Mouse (Mus musculus): ENCODE measurements around the gene Cacna2d3. TPM values are rescaled to one million over a fixed set of nuclear protein-coding genes. Genes with fewer than 3 reads are reported as not detected.

Cacna2d3 gene
- total and polyA plus RNA-seq, 3 experiments: not detected

DNA sequence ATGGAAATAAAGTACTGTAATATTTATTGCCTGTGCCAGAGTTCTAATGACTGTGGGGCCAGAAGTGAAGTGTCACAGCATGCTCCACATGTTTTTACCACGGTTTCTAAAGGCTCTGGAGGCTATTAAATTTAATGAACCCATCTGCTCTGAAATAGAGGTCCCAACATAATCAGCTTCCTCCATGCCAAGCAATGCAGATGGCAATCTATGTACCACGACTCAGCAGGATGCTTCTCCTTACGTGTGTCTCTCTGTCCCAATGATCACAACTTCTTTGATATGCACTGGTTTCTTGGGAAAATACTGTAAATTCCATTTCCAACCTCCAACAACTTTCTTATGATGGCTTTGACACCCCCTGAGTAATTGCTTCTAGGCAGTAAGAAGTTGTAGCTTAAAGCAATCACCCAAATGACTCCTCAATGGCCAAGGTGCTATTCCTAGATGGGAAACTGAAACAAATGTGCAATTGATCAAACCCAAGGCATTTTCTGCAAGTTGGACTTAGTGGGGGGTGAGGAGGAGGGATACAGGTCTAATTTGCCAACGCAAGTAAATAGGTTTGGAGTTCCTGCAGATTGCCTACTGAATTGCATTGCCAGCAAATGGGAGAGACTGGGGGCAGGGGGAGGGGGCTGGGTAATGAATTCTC is 557.5 kb downstream of the Cacna2d3 start:
- Histone ChIP-seq H3K36me3 (replicated peaks in 1 of 2; ENCODE audit: control insufficient read depth in 1 of 2, insufficient read depth in 1 of 2, low read length in 1 of 2) (no peaks in the 10 kb centered on the region), H3K9me3 (replicated peaks; ENCODE audit: low read length) (peaks cover 39% of the 10 kb centered on the region), H3K9ac (ENCODE audit: insufficient read depth, low read depth) (no peak overlapping the region), H3K27ac (ENCODE audit: insufficient read depth, low read depth) (no peak overlapping the region), H3K27me3 (replicated peaks) (no peaks in the 10 kb centered on the region), H3K4me1 (ENCODE audit: control insufficient read depth in 1 of 2, insufficient read depth in 2 of 2) (no peaks in the 10 kb centered on the region), H3K4me3 (replicated peaks in 1 of 3; ENCODE audit: low read depth in 2 of 3, low read length in 2 of 3, poor library complexity in 1 of 3) (no peak overlapping the region), H3K4me2 (ENCODE audit: insufficient read depth, low read depth, poor library complexity, severe bottlenecking) (no peak overlapping the region), H3K79me2 (replicated peaks; ENCODE audit: control insufficient read depth, extremely low read depth, insufficient read depth, poor library complexity, severe bottlenecking) (no peaks in the 10 kb centered on the region)
- no peak for DNase-seq (ENCODE audit: extremely low read depth)
- in situ Hi-C loops (cut with MboI; ENCODE audit: low pct_ligation_motif_present, low pct_unique_long_range_greater_than_20kb, low sequenced_read_pairs) (no loop called here), dilution Hi-C loops (cut with MboI; ENCODE audit: extremely low pct_ligation_motif_present, extremely low pct_unique_long_range_greater_than_20kb, low sequenced_read_pairs) (no loop called here)
- TF ChIP-seq RAD21 (IDR thresholded peaks at IDR 0.05; ENCODE audit: low read depth, low read length): no peak
- TF ChIP-seq POLR2A (IDR thresholded peaks at IDR 0.05; ENCODE audit: low read depth, low read length): no peak
- no peak for TF ChIP-seq MAX (IDR thresholded peaks at IDR 0.05; ENCODE audit: low read length)
- TF ChIP-seq UBTF (IDR thresholded peaks at IDR 0.05; ENCODE audit: low read depth, low read length): no peak
- TF ChIP-seq MYC (IDR thresholded peaks at IDR 0.05; ENCODE audit: low read depth, low read length): no peak
- TF ChIP-seq PAX5 (IDR thresholded peaks at IDR 0.05; ENCODE audit: low read length): no peak
- no peak for TF ChIP-seq KAT2A (IDR thresholded peaks at IDR 0.05; ENCODE audit: insufficient replicate concordance, low read length)
- TF ChIP-seq ZKSCAN1 (IDR thresholded peaks at IDR 0.05; ENCODE audit: borderline replicate concordance, low read depth, low read length): no peak
- no peak for TF ChIP-seq CHD1 (IDR thresholded peaks at IDR 0.05; ENCODE audit: low read depth, low read length)
- TF ChIP-seq JUND (conservative IDR thresholded peaks at IDR 0.05; ENCODE audit: low read depth, low read length): no peak
- no peak for TF ChIP-seq GABPA (IDR thresholded peaks at IDR 0.05; ENCODE audit: insufficient replicate concordance, low read depth, low read length)
- TF ChIP-seq TBP (conservative IDR thresholded peaks at IDR 0.05; ENCODE audit: low read depth, low read length): no peak
- TF ChIP-seq HCFC1 (IDR thresholded peaks at IDR 0.05; ENCODE audit: low read depth, low read length): no peak

DNA sequence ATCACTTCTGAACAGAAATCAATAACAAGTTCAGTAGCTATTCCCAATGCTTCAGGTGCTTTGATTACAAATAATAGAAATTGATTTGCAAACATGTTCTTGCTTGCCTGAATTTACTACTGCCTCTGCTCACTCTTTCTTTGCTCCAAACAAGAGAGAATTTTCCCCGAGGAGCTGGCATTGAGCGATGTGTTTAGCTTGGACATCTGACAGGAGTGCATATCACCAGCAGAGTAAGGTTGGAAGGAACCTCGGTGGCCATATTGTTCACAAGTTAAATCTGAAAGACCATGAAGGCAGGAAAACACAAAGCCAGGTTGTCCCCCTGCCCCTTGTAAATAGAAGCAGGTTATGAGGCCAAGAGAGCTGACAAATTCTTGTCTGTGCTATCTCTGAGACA is 561.9 kb downstream of the Cacna2d3 start:
- no peak for TF ChIP-seq ZKSCAN1 (IDR thresholded peaks at IDR 0.05; ENCODE audit: borderline replicate concordance, low read depth, low read length)
- TF ChIP-seq CHD1 (IDR thresholded peaks at IDR 0.05; ENCODE audit: low read depth, low read length): no peak
- no peak for TF ChIP-seq TBP (conservative IDR thresholded peaks at IDR 0.05; ENCODE audit: low read depth, low read length)
- TF ChIP-seq RCOR1 (conservative IDR thresholded peaks at IDR 0.05; ENCODE audit: low read depth, low read length): no peak
- TF ChIP-seq CHD2 (IDR thresholded peaks at IDR 0.05; ENCODE audit: low read length): no peak
- TF ChIP-seq KAT2A (IDR thresholded peaks at IDR 0.05; ENCODE audit: insufficient replicate concordance, low read length): no peak
- TF ChIP-seq USF1 (IDR thresholded peaks at IDR 0.05; ENCODE audit: low read depth, low read length): no peak
- Histone ChIP-seq H3K36me3 (replicated peaks in 1 of 2; ENCODE audit: control insufficient read depth in 1 of 2, insufficient read depth in 1 of 2, low read length in 1 of 2) (no peaks in the 10 kb centered on the region), H3K27ac (ENCODE audit: insufficient read depth, low read depth) (no peak overlapping the region), H3K9me3 (replicated peaks; ENCODE audit: low read length) (peaks cover 32% of the 10 kb centered on the region), H3K27me3 (replicated peaks) (no peaks in the 10 kb centered on the region), H3K4me3 (replicated peaks in 1 of 3; ENCODE audit: low read depth in 2 of 3, low read length in 2 of 3, poor library complexity in 1 of 3) (no peak overlapping the region), H3K4me1 (ENCODE audit: control insufficient read depth in 1 of 2, insufficient read depth in 2 of 2) (no peaks in the 10 kb centered on the region), H3K9ac (ENCODE audit: insufficient read depth, low read depth) (no peak overlapping the region), H3K79me2 (replicated peaks; ENCODE audit: control insufficient read depth, extremely low read depth, insufficient read depth, poor library complexity, severe bottlenecking) (no peaks in the 10 kb centered on the region), H3K4me2 (ENCODE audit: insufficient read depth, low read depth, poor library complexity, severe bottlenecking) (no peak overlapping the region)
- dilution Hi-C loops (cut with MboI; ENCODE audit: extremely low pct_ligation_motif_present, extremely low pct_unique_long_range_greater_than_20kb, low sequenced_read_pairs): no loop called here
- DNase-seq (ENCODE audit: extremely low read depth): no peak
- in situ Hi-C loops (cut with MboI; ENCODE audit: low pct_ligation_motif_present, low pct_unique_long_range_greater_than_20kb, low sequenced_read_pairs): no loop called here

Measured in CH12.LX (cell line).